ENCODE assay signal across 10 mouse cellular contexts in the genomic region with DNA sequence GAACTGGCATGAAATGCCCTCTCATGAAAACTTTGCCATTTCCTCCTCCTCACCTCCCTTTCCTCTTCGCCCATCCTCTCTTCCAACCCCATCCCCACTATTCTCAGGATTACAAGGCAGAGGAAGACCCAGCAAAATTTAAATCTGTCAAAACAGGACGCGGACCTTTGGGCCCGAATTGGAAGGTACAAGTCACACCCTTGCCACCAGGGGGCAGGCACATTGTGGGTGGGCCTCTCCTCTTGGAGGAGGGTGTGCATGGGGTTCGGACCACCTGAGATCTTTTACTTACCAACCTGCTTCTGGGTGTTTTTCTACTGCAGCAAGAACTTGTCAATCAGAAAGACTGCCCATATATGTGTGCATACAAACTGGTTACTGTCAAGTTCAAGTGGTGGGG. TPM values are rescaled to one million over a fixed set of nuclear protein-coding genes. Genes with fewer than 3 reads are reported as not detected.
DNase-seq lines count a peak whose midpoint lies in the region; ATAC-seq lines count a peak whose summit lies in the region.
"Had no signal": no experiment of that assay in that cellular context is flagged by ENCODE, and none has a peak within 500 bp of the region (broad histone marks: within the 10 kb centered on the region; RNA-seq: fewer than 3 reads in every experiment).

No protein-coding gene starts in this region.

- 77% methylated on average over 5 of the region's 5 CpGs for WGBS in lung, embryonic 15.5 days

- peaks cover 14% of the 10 kb centered on the region; the same call in 1 of the 2 replicates for H3K4me1 ChIP-seq in lung, embryonic 15.5 days
- H3K4me1 ChIP-seq: limb, embryonic 13.5 days had no signal

- no peak overlapping the region for H3K4me2 ChIP-seq in lung, embryonic 15.5 days
- H3K4me2 ChIP-seq: limb, embryonic 13.5 days had no signal

- no peak overlapping the region for H3K4me3 ChIP-seq in lung, embryonic 15.5 days
- H3K4me3 ChIP-seq: limb, embryonic 13.5 days had no signal

- DNase-seq in gastrocnemius, adult 18-20 months (ENCODE audit: low spot score) = peak; percentile 43
- DNase-seq in gastrocnemius, postnatal 25 days = no peak
- no peak for DNase-seq in lung, postnatal 25 days (ENCODE audit: low spot score)
- peak; percentile 14 for DNase-seq in embryo, embryonic 9.5 days (ENCODE audit: extremely low spot score)
- DNase-seq in thymus, postnatal 10 days (ENCODE audit: low spot score in 2 of 2) = peak; percentile 30 to 67

- ATAC-seq in lung, embryonic 15.5 days (ENCODE audit: borderline replicate concordance, extremely low read depth, low FRiP score, low TSS enrichment) = no peak
- ATAC-seq in megakaryocyte-erythroid progenitor cell, adult 5-6 weeks (replicated peaks; ENCODE audit: low FRiP score, low TSS enrichment, poor library complexity, severe bottlenecking) = no peak
- ATAC-seq in megakaryocyte, adult 5-6 weeks (ENCODE audit: poor library complexity, severe bottlenecking) = no peak
- ATAC-seq: Patski had no signal

- no peak overlapping the region for H3K9ac ChIP-seq in lung, embryonic 15.5 days
- H3K9ac ChIP-seq: limb, embryonic 13.5 days had no signal

- no peaks in the 10 kb centered on the region for H3K27me3 ChIP-seq in lung, embryonic 15.5 days
- H3K27me3 ChIP-seq: limb, embryonic 13.5 days; Patski had no signal

- H3K36me3 ChIP-seq in lung, embryonic 15.5 days = peaks cover 67% of the 10 kb centered on the region

- no peaks in the 10 kb centered on the region for H3K9me3 ChIP-seq in lung, embryonic 15.5 days
- H3K9me3 ChIP-seq: limb, embryonic 13.5 days had no signal

- 0 out of 2 replicates have a peak overlapping the region, but pooled peaks have one; percentile 72 for H3K27ac ChIP-seq in lung, embryonic 15.5 days
- H3K27ac ChIP-seq: limb, embryonic 13.5 days had no signal

RNA-seq across cellular contexts. Expression of gene Inpp5k, which starts 11.7 kb away (rescaled TPM):
- total RNA-seq in gastrocnemius, adult 18-20 months (2021) = 10 to 100 TPM; 24.6 to 25.0 TPM
- 10 to 100 TPM; 19.0 to 19.8 TPM for total RNA-seq in gastrocnemius, postnatal 25 days (2021)
- polyA plus RNA-seq in lung, embryonic 15.5 days (2015; fragmentation: Nextera tagmentation; extraction: Ambion mirVana) = 26.0 TPM in 2 replicates
- 33.8 and 34.5 TPM in 2 replicates for total RNA-seq in megakaryocyte-erythroid progenitor cell, adult 5-6 weeks (2014; fragmentation: Nextera tagmentation)
- 19.9 and 26.5 TPM in 2 replicates for total RNA-seq in megakaryocyte-erythroid progenitor cell, adult 5-6 weeks (2017)
- total RNA-seq in megakaryocyte, adult 5-6 weeks (2015) = 76.2 and 79.9 TPM in 2 replicates
- total RNA-seq in megakaryocyte, adult 5-6 weeks (2017) = 44.5 and 46.5 TPM in 2 replicates

RNA-seq across cellular contexts. Expression of gene Myo1c, which starts 31.2 kb away (rescaled TPM):
- 10 to 100 TPM; 32.6 to 40.7 TPM for total RNA-seq in gastrocnemius, adult 18-20 months (2021)
- 10 to 100 TPM; 43.0 to 44.3 TPM for total RNA-seq in gastrocnemius, postnatal 25 days (2021)
- 71.2 and 78.8 TPM in 2 replicates for polyA plus RNA-seq in lung, embryonic 15.5 days (2015; fragmentation: Nextera tagmentation; extraction: Ambion mirVana)
- total RNA-seq in megakaryocyte-erythroid progenitor cell, adult 5-6 weeks (2014; fragmentation: Nextera tagmentation) = 36.5 and 37.4 TPM in 2 replicates
- total RNA-seq in megakaryocyte-erythroid progenitor cell, adult 5-6 weeks (2017) = 13.5 and 32.6 TPM in 2 replicates
- 21.2 and 28.4 TPM in 2 replicates for total RNA-seq in megakaryocyte, adult 5-6 weeks (2015)
- total RNA-seq in megakaryocyte, adult 5-6 weeks (2017) = 25.3 and 29.2 TPM in 2 replicates

RNA-seq across cellular contexts. Expression of gene Pitpna, which starts 31.2 kb away (rescaled TPM):
- 100 to 1,000 TPM; 168 to 172 TPM for total RNA-seq in gastrocnemius, adult 18-20 months (2021)
- 100 to 1,000 TPM; 123 to 168 TPM for total RNA-seq in gastrocnemius, postnatal 25 days (2021)
- polyA plus RNA-seq in lung, embryonic 15.5 days (2015; fragmentation: Nextera tagmentation; extraction: Ambion mirVana) = 73.4 and 76.8 TPM in 2 replicates
- total RNA-seq in megakaryocyte-erythroid progenitor cell, adult 5-6 weeks (2014; fragmentation: Nextera tagmentation) = 69.0 and 96.5 TPM in 2 replicates
- 46.2 and 58.2 TPM in 2 replicates for total RNA-seq in megakaryocyte-erythroid progenitor cell, adult 5-6 weeks (2017)
- total RNA-seq in megakaryocyte, adult 5-6 weeks (2015) = 387 and 430 TPM in 2 replicates
- 178 and 226 TPM in 2 replicates for total RNA-seq in megakaryocyte, adult 5-6 weeks (2017)

RNA-seq across cellular contexts. Expression of gene Crk, which starts 59.9 kb away (rescaled TPM):
- total RNA-seq in gastrocnemius, adult 18-20 months (2021) = 10 to 100 TPM; 50.3 to 60.6 TPM
- 10 to 100 TPM; 39.7 to 44.7 TPM for total RNA-seq in gastrocnemius, postnatal 25 days (2021)
- 113 and 118 TPM in 2 replicates for polyA plus RNA-seq in lung, embryonic 15.5 days (2015; fragmentation: Nextera tagmentation; extraction: Ambion mirVana)
- 33.0 and 38.5 TPM in 2 replicates for total RNA-seq in megakaryocyte-erythroid progenitor cell, adult 5-6 weeks (2014; fragmentation: Nextera tagmentation)
- total RNA-seq in megakaryocyte-erythroid progenitor cell, adult 5-6 weeks (2017) = 29.5 and 39.8 TPM in 2 replicates
- total RNA-seq in megakaryocyte, adult 5-6 weeks (2015) = 52.1 and 54.9 TPM in 2 replicates
- 50.7 and 56.2 TPM in 2 replicates for total RNA-seq in megakaryocyte, adult 5-6 weeks (2017)

Comparison
In these comparisons a context has a peak if more than half of its experiments do, and no peak if none do; other contexts are left out.
1. DNase-seq: peak in gastrocnemius, adult 18-20 months (single experiment), embryo, embryonic 9.5 days (single experiment) and thymus, postnatal 10 days (2 of 2); none in gastrocnemius, postnatal 25 days (single experiment) and lung, postnatal 25 days (single experiment).